Mouse (Mus musculus) testis, adult 2 months (tissue): ENCODE results near the gene Dnajc5. TPM values are rescaled to one million over a fixed set of nuclear protein-coding genes. Genes with fewer than 3 reads are reported as not detected.

Experiments
- H3K27ac ChIP-seq: fragments of 200-500 bp; 2 replicates; pipeline ENCODE4 v1.5.1; 2012; ENCODE audit warnings: low read depth, low read length; ENCODE audit not compliant: control insufficient read depth, insufficient read depth
- H3K27me3 ChIP-seq: fragments of 200-500 bp; 2 replicates; pipeline ENCODE4 v1.6.1; 2012; ENCODE audit warnings: mild to moderate bottlenecking, low read length, moderate library complexity; ENCODE audit not compliant: control insufficient read depth, insufficient read depth
- H3K36me3 ChIP-seq: fragments of 200-500 bp; 2 replicates; pipeline ENCODE4 v1.6.1; 2012; ENCODE audit warnings: mild to moderate bottlenecking, low read length; ENCODE audit not compliant: control insufficient read depth, insufficient read depth
- H3K4me1 ChIP-seq: fragments of 200-500 bp; 2 replicates; pipeline ENCODE4 v1.6.1; 2012; ENCODE audit warnings: low read length; ENCODE audit not compliant: control insufficient read depth, insufficient read depth
- H3K4me3 ChIP-seq: fragments of 200-500 bp; 2 replicates; pipeline ENCODE4 v1.5.1; 2012; ENCODE audit warnings: low read depth, mild to moderate bottlenecking, low read length, moderate library complexity, mixed read lengths; ENCODE audit not compliant: control insufficient read depth
- CTCF ChIP-seq: fragments of 200-500 bp; IDR thresholded peaks from 2 replicates; pipeline ENCODE4 v1.5.1; 2012; ENCODE audit warnings: low read depth, mild to moderate bottlenecking, inconsistent platforms, low read length, moderate library complexity; ENCODE audit not compliant: control insufficient read depth, insufficient read depth, insufficient replicate concordance
- POLR2A ChIP-seq: fragments of 200-500 bp; IDR thresholded peaks from 2 replicates; pipeline ENCODE4 v1.6.1; 2012; ENCODE audit warnings: low read depth, mild to moderate bottlenecking, inconsistent platforms, low read length, moderate library complexity; ENCODE audit not compliant: control insufficient read depth
- polyA plus RNA-seq: library from polyadenylated mRNA; depleted of rRNA; stranded (reverse); fragments of >200 nt; gene quantifications from 2 replicates; pipeline ENCODE4 v1.2.3, GENCODE M21; 2012

Gene Dnajc5
- polyA plus RNA-seq, 1 experiment, result 16.6 TPM

DNA sequence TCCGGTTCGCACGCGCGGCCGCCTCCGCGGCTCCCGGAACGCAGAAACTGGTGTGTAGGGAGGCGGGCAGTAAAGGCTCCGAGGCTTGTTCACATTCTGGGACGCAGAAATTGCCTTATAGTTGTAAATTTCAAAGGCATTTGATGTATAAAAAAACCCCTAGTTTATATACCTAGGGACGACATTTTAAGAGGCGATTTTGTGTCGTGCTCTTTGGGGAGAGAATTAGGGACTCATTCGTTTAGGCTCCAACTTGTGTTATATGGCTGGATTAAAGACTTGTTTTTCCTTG lies 597 bp downstream of the Dnajc5 start:
- Histone ChIP-seq H3K4me3 (peak overlapping the region; percentile 99), H3K36me3 (no peaks in the 10 kb centered on the region; the same call in 1 of the 2 replicates), H3K27ac (peak overlapping the region; percentile 62), H3K27me3 (no peaks in the 10 kb centered on the region), H3K4me1 (peaks cover 3% of the 10 kb centered on the region)
- TF ChIP-seq POLR2A (no peak), CTCF (no peak)

DNA sequence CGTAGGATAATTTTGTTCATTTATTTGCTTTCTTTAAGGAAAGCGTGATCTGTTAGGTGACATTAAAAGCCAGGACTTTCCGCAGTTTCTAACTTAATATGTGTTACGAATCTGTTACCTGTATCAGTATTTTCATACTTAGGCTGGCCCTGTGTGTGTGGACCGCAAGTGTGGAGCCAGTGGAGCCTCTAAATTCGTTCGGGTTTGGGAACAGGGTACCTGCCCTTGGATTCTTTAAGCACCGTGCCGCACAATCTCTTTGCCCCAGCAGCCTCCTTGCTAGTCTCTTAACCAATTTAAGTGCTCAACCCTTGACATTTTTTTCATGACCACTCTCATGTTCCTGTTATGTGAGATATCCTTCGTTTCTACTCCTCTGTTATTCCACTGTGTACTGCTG lies 1.2 kb downstream of the Dnajc5 start:
- Histone ChIP-seq H3K36me3 (no peaks in the 10 kb centered on the region), H3K4me1 (peaks cover 3% of the 10 kb centered on the region), H3K27me3 (no peaks in the 10 kb centered on the region), H3K4me3 (no peak overlapping the region), H3K27ac (peak overlapping the region; percentile 34; the same call in 1 of the 2 replicates)
- TF ChIP-seq CTCF, result no peak
- no peak for TF ChIP-seq POLR2A

DNA sequence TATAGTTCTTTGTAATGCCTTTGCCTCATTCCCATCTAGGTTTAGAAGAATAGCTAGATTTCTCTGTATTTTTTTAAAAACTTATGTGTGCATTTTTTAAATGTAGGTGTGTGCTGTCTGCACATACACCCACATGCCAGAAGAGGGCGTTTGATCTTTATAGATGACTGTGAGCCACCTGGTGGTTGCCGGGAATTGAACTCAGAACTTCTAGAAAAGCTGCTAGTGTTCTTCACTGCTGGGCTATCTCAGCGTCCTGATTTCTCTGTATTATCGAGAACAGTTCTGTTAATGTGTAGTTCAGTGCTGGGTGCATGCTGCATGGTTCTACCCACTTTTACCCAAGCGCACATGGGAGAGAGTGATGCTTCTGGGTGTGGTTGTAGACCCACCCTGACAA lies 2.5 kb downstream of the Dnajc5 start:
- TF ChIP-seq POLR2A, result no peak
- no peak for TF ChIP-seq CTCF
- no peaks in the 10 kb centered on the region for H3K27me3 ChIP-seq
- no peak overlapping the region for H3K4me3 ChIP-seq
- H3K27ac ChIP-seq, result no peak overlapping the region
- no peaks in the 10 kb centered on the region for H3K36me3 ChIP-seq
- H3K4me1 ChIP-seq, result peaks cover 3% of the 10 kb centered on the region

DNA sequence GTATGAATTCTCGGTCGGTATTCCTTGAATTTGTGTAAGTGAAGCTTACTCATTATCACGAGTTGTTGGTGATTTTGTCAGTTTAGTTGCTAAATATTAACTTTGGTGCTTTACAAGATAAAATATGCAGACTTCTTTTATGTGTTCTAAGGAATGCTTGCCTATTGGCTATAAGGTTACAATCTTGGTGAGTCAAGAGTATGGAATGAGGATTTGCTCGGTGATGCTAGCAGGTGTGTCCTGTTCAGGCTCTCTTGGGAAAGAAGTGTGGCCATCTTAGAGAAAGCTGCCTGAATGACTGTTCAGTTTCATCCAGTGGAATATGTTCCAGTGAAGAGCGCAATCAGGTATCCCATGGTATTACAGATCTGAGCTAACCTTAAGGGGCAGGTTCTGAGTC lies 5.2 kb downstream of the Dnajc5 start:
- no peak overlapping the region for H3K4me3 ChIP-seq
- H3K27ac ChIP-seq, result no peak overlapping the region
- no peaks in the 10 kb centered on the region for H3K36me3 ChIP-seq
- H3K27me3 ChIP-seq, result no peaks in the 10 kb centered on the region
- TF ChIP-seq POLR2A (no peak), CTCF (no peak)
- H3K4me1 ChIP-seq, result peaks cover 3% of the 10 kb centered on the region

DNA sequence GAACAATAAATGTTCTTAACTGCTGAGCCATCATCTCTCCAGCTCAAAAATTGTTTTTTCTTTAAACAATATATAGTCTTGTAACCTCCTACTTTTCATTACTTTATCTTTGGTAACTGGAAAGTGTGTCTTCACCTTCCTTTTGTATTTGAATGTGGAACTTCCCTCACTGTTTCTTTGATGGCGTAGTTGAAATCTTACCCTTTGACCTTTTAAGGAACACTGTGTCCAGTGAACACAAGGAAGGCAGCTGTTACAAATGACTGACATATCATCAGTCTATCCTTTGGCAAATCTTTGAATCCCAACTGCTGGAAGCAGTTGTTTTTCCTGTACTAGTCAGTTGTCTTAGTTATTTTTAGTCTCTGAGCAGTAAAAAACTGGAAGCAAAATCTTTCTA lies 8.8 kb downstream of the Dnajc5 start:
- no peaks in the 10 kb centered on the region for H3K36me3 ChIP-seq

DNA sequence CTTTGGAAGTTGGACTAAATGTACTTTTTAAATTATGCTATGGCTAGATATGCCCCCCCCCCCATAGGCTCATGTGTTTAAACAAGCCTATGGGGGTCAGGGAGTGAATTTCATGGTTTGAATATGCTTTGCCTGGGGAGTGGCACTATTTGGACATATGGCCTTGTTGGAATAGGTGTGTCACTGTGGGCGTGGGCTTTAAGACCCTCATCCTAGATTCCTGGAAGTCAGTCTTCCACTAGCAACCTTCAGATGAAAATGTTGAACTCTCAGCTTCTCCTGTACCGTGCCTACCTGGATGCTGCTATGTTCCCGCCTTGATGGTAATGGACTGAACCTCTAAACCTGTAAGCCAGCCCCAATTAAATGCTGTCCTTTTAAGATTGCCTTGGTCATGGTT lies 12.3 kb downstream of the Dnajc5 start:
- Histone ChIP-seq H3K4me1 (0 out of 2 replicates have a peak, but pooled peaks cover 1% of the 10 kb centered on the region), H3K27ac (no peak overlapping the region), H3K27me3 (no peaks in the 10 kb centered on the region), H3K4me3 (no peak overlapping the region), H3K36me3 (no peaks in the 10 kb centered on the region)
- TF ChIP-seq POLR2A (no peak), CTCF (no peak)

More for the DNA sequence above, 8.8 kb downstream of the Dnajc5 start:
- Histone ChIP-seq H3K4me1 (no peaks in the 10 kb centered on the region), H3K27ac (no peak overlapping the region), H3K27me3 (no peaks in the 10 kb centered on the region), H3K4me3 (no peak overlapping the region)
- no peak for TF ChIP-seq POLR2A
- TF ChIP-seq CTCF, result no peak

DNA sequence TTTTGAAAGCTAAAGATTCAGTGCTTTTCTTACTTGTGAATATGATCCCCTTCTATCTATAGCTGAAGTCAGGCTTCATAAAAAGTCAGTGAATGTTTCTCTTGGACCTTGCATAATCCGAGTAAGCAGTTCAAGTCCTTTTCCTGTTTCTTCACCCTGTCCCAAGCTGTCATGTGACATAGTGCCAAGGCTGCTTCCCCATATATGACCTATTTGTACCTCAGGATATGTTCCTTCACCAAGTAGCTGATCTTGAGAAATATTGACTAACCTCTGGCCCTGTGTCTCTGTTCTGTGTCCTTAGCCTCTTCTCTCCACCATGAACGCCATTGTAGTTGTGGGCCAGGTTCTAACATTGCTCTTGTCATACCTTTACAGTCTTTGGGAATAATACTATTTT lies 16.1 kb downstream of the Dnajc5 start:
- no peaks in the 10 kb centered on the region for H3K27me3 ChIP-seq
- TF ChIP-seq CTCF (no peak), POLR2A (no peak)
- no peak overlapping the region for H3K4me3 ChIP-seq
- 0 out of 2 replicates have a peak, but pooled peaks cover 3% of the 10 kb centered on the region for H3K4me1 ChIP-seq
- no peaks in the 10 kb centered on the region for H3K36me3 ChIP-seq
- H3K27ac ChIP-seq, result no peak overlapping the region

DNA sequence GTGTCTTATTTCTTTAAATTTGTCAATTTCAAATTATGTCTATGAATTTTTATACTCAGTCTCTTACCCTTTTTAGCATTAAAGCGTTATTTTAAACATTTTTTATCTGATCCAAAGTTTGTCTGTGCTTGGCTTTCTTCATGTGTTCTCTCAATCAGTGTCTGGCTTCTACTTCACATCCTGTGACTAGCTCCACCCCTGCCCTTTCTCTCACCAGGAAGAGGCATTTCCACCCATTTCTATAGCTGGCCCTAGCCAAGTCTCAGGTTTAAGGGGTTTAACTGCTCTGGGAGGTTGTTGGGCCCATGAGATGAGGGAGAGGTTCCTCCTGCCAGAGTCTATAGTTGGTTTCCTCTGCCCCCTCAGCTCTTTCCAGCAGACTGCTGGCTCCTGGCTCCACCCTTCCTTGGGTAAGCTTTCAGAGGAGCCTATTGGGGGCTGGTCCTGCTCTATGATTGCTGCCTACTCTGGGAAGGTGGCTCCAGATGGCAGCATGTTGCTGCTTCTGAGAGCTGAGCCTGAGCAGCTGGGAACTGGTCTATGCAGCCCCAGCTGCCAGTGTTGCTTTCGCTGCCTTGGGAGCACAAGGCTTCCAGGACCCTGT lies 17.3 kb downstream of the Dnajc5 start:
- no peak overlapping the region for H3K4me3 ChIP-seq
- H3K4me1 ChIP-seq, result 0 out of 2 replicates have a peak, but pooled peaks cover 3% of the 10 kb centered on the region
- no peak for TF ChIP-seq POLR2A
- no peak for TF ChIP-seq CTCF
- no peaks in the 10 kb centered on the region for H3K36me3 ChIP-seq
- peak overlapping the region; percentile 12 for H3K27ac ChIP-seq
- no peaks in the 10 kb centered on the region for H3K27me3 ChIP-seq
